Mouse (Mus musculus) megakaryocyte progenitor cell, adult 5-6 weeks (primary cell): ENCODE data around the gene Prc1. TPM values are rescaled to one million over a fixed set of nuclear protein-coding genes. Genes with fewer than 3 reads are reported as not detected.
A peak's percentile ranks its signal among the peaks of the same experiment; 100 is the strongest.

Source experiments
- ATAC-seq: replicated peaks from 2 replicates; pipeline ENCODE4 v1.8.0; 2016; ENCODE audit warnings: mild to moderate bottlenecking, moderate TSS enrichment, inconsistent platforms; ENCODE audit not compliant: poor library complexity
- total RNA-seq, 2 experiments: library from RNA; stranded (forward) in 1 of 2; stranded (reverse) in 1 of 2; fragments of 157-497, 149-512 nt in 1 of 2; fragments of 200-1000 nt in 1 of 2; gene quantifications; 2 replicates each; pipeline versions ENCODE4 v1.2.3 to v1.2.4; 2015 to 2017

Prc1 gene
- 94.9 and 96.2 TPM in 2 replicates for total RNA-seq (2015)
- 152 and 153 TPM in 2 replicates for total RNA-seq (2017)

- ATAC-seq: peak; percentile 99
Measured at GRCm38 (mm10) chr7:80294062-80294763, at the start of gene Prc1. Prc1 (plus strand) TSS chr7:80294450.

GRCm38 (mm10) chr7:80244851-80245250 is 49.4 kb upstream of the Prc1 start:
- no peak for ATAC-seq

GRCm38 (mm10) chr7:80246148-80246721 is 48.0 kb upstream of the Prc1 start, which contains the start of gene Ttll13:
Ttll13 (plus strand) TSS chr7:80246376.
- ATAC-seq: peak; percentile 98

- no peak for ATAC-seq
Measured at GRCm38 (mm10) chr7:80246859-80247258, 47.4 kb upstream of the Prc1 start.

GRCm38 (mm10) chr7:80252437-80252836 is 41.8 kb upstream of the Prc1 start:
- ATAC-seq: no peak

GRCm38 (mm10) chr7:80252886-80253285 is 41.4 kb upstream of the Prc1 start:
- ATAC-seq: peak; percentile 54

GRCm38 (mm10) chr7:80255981-80256380 is 38.3 kb upstream of the Prc1 start:
- no peak for ATAC-seq

- ATAC-seq: no peak
Measured at GRCm38 (mm10) chr7:80257706-80258105, 36.5 kb upstream of the Prc1 start.

GRCm38 (mm10) chr7:80260625-80261371 is 33.5 kb upstream of the Prc1 start, which contains the start of gene Ngrn:
Ngrn (plus strand) TSS chr7:80261215.
- ATAC-seq: peak; percentile 95

- peak; percentile 52 for ATAC-seq
Measured at GRCm38 (mm10) chr7:80261372-80261990, 32.8 kb upstream of the Prc1 start.

- ATAC-seq: no peak
Measured at GRCm38 (mm10) chr7:80264606-80265005, 29.6 kb upstream of the Prc1 start.

- no peak for ATAC-seq
Measured at GRCm38 (mm10) chr7:80267764-80268163, 26.5 kb upstream of the Prc1 start.

GRCm38 (mm10) chr7:80268897-80269750 is 25.1 kb upstream of the Prc1 start, which contains the start of gene Vps33b:
Vps33b (plus strand) TSS chr7:80269649.
- peak; percentile 97 for ATAC-seq

GRCm38 (mm10) chr7:80269751-80270255 is 24.4 kb upstream of the Prc1 start:
- ATAC-seq: peak; percentile 54

GRCm38 (mm10) chr7:80273456-80273855 is 20.8 kb upstream of the Prc1 start:
- no peak for ATAC-seq

GRCm38 (mm10) chr7:80276374-80276773 is 17.9 kb upstream of the Prc1 start:
- no peak for ATAC-seq

GRCm38 (mm10) chr7:80280032-80280431 is 14.2 kb upstream of the Prc1 start:
- no peak for ATAC-seq

- no peak; the same call in 1 of the 2 replicates for ATAC-seq
Measured at GRCm38 (mm10) chr7:80280998-80281397, 13.3 kb upstream of the Prc1 start.

GRCm38 (mm10) chr7:80281646-80282045 is 12.6 kb upstream of the Prc1 start:
- ATAC-seq: no peak
